Mouse (Mus musculus) lung, postnatal 14 days (tissue): ENCODE data around the gene Itga11.
"Not testable (repeated sequence)": the region's sequence is repeated elsewhere in the genome, so short reads cannot be mapped to it uniquely, and the experiment has no call there.

ENCODE experiments used
- DNase-seq: peaks from one replicate; pipeline ENCODE4 v3.0.0; 2021

Gene Itga11

DNA sequence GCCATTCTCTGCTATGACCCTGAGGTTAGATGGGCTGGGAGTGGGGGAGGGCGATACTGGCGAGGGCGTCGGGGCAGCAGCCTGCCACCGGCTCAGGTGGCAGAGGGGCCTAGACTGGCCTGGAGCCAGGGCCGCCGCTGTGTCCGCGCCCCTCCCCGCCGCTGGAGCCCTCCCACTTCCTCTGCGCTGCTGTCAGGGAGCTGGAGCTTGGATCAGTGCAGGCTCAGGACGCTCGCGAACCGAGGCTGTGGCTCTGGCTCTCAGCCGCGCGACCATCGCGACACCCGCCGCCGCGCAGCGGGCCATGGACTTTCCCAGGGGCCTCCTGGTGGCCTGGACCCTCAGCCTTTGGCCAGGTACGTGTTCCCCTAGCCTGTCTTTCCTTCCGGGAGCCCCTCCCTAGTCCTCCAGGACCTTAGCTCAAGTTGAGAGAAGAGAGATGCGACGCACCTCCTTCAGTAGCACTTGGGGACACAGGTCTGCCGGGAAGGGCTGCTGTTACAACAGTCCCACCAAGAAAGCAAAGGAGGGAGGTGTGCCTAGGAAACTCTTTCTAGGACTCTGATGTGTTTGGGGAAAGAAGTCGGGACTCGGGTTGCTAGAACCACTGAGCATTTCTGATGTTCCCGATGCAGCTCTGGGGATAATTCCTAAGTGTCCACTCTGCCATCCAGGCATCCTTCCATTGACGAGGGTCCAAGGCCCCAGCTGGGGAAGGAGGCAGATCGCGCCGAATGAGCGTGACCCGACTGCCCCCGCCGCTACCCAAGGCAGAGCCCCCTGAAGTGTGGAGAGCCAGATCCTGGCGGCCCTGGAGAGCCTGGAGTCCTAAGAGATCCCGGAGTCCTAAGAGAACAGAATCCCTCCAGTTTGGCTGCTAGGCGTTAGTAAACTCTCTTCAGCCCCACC lies at the start of gene Itga11:
Gene Itga11, plus strand, starts transcription at position 186 of the 909 bp plus-strand sequence.
- DNase-seq = peak; percentile 30

DNA sequence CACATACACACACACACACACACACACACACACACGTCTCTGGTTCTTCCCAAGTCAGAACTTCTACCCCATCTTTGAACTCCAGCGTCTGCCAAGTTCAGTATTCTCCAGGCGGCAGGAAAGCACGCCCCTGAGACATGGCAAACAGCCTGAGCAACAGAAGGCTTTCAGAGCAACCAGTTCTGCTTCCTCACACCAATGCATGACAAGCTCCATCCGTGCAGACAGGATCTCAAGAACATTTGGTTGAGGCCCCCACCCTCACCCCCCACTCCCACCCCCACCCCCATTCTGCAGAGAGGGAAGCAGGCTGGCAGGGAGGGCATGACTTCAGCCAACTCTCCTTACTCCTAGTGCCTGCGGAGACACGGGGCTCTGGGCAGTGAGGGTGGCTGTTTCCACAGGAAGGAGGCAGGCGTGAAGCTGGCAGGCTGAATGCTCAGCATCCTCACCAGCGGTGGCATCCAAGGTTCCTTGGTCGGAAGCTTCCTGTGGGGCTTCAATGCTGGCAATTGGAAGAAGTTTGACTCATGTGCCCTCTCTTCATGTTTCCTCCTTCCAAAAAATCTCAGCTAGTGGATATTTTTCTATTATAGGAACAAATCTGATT lies 46.9 kb upstream of the Itga11 start:
- no peak for DNase-seq

DNA sequence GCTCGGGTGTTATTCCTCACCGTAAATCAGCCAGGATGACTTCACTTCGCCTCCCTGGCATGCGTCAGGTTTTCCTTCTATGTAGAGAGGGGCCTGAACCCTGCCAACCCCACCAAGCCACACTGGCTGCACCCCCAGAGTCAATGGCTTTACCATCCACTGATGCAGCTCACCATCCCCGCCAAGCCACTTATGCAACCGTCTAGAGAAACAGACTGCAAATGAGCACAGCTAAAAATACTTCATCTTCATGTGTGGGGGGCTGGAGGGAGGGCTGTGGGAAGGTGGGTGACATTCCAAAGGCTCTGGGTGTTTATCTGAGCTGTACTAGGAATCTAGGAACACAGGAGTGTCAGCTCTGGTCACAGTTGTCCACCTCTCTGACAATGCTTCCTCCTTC lies 45.2 kb upstream of the Itga11 start:
- DNase-seq = no peak

DNA sequence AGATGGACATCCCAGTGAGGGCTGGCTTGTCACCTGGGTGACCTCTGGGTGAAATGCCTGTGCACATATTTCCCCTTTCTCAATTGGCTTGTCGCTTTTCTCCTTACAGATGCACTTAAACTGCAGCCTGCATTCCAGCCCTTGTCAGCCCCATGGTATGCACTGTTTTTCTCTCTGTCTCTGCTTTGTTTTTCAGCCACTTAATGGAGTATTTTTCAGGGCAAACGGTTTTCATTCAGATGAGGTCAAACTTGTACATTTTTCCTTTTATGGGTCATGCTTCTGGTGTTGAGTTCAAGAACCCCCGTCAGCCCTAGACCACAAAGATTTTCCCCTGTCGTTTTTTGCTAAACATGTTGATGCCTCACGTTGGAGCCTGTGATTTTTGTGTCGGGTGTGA lies 39.6 kb upstream of the Itga11 start:
- DNase-seq = no peak

- DNase-seq = no peak
These were observed 37.9 kb upstream of the Itga11 start for GRCm38 (mm10) chr9:62639686-62640085.

DNA sequence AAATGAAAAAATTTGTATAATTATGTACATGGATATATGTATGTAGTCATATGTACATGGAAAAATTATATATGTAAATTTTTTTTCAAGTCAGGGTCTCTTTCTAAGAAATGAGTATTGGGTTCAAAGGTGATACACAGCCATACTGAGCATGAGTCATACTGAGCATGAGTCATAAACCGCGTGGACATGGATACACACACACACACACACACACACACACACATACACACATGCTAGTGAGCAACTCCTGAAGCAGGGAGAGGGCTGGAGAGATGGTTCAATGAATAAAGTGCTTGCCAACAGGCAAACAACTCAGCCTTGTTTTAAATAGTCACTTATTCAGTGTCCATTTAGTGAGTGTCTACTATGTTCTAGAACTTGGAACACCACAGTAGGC lies 37.4 kb upstream of the Itga11 start:
- no peak for DNase-seq

DNA sequence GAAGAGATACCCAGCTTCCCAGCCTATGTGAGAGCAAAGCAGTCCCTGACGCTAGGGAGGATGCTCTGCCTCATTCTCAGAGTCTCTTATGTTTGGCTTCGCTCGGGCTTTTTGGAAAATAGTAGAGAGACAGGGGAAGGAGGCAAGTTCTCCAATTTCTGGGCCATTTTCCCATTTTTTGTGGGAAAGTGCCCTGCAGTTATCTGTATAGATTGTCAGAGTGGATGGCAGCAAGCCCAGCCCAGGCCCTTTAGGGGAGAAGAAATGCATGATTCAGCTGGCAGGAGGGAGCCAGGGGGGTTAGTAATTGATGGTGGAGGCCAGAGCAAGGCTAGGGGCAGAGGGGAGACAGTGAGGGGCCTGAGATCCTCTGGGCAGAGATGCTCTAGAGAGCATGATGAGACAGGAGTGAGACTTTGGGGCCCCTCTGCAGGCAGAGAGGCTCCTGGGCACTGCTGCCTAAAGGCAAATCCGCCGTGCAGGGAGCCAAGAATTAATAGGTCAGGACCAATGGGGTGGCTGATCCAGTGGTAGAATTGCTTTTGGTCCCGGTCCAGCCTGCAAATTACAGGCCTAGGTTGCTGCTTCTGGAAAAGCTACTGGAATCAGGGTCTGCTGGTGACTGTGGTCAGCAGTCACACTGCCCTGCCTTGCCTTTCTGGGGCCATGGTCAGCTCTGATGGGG lies 31.8 kb upstream of the Itga11 start:
- DNase-seq = no peak

DNA sequence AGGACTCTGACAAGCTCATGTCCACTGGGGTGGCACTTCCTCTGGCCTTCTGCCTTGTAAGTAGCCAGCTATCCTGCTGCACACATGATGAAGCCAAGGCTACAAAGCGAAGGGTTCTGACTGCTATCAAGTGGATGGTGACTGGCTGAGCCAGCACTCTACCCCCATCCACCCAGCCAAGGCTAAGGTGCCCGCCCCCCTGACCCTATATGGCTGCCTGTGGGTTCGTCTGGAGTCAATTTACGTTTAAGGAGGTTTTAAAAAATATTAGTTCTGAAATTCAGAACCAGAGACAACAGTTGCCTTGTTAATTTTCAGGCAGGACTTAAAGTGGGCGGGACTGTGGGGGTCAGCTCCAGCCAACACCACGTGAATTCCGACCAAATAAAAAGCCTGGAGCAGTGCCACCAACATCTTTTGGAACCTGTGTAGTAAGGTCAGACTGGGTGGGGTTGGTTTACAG lies 30.9 kb upstream of the Itga11 start:
- no peak for DNase-seq

GRCm38 (mm10) chr9:62649444-62649843 lies 28.2 kb upstream of the Itga11 start:
- no peak for DNase-seq

DNA sequence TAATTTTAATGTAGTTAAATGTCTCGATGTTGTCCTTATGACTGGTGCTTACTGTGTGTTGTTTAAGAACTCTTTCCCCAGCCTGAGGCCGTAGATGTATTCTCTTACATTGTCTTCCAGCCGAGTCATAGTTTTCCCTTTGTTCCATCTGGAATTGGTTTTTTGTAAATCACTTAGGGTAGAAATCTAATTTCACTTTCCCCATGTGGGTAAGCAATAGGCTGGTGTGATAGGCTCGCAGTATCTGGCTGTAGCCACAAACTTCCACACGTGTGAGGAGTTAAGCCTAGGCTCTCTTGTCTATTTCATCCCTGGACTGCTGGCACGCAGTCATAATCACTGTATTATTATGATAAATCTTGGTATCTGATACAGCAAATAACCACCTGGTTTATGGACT lies 26.9 kb upstream of the Itga11 start:
- no peak for DNase-seq

DNA sequence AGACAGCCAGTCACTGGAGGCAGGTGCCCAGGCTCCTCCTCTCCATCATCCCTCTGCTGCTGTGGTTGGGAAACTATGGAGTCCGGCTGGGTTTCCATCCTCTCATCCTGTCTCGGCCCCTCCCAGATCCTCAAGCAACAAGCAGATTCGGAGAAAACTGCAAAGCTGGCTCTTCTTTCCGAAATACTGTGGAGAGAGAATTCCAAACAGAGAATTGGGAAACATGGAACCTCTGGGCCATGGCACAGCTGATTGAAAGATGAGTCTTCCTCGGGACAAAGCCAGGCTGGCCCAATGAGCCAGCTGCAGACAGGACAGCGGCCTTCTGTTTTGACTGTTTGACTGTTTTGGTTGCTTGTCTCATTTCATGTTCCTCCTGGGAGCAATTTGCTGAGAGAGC lies 23.3 kb upstream of the Itga11 start:
- DNase-seq = no peak

DNA sequence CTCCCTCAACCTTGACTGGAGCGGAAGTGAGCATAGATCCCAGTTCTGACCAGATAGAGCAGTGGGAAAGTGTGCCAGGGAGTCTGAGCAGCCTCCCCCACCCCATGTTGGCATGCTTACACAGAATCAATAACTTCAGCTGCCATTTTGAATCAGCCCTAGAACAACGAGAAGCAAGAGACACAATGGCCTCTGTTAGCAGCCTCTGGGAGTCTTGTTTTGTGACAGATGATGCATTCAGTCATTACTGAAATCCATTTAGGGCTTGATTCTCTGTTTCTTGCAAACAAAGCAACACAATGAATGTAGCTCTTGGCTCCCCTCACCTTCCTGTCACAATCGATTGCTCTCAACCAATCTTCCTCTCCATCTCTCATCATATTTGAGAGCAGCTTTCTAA lies 19.6 kb upstream of the Itga11 start:
- no peak for DNase-seq

GRCm38 (mm10) chr9:62659026-62659425 lies 18.6 kb upstream of the Itga11 start:
- DNase-seq = no peak

DNA sequence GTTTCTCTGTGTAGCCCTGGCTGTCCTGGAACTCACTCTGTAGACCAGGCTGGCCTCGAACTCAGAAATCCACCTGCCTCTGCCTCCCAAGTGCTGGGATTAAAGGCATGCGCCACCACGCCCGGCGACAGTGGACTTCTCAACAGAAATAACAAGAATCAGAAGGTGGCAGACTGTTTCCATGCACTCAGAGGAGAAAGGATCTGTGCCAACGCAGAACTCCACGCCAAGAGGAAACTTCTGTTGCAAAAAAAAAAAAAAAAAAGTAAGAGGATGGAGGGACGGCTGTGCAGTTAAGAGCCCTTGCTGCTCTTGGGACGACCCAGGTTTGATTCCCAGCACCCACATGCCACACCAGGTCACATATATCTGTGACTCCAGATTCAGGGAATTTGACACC lies 16.7 kb upstream of the Itga11 start:
- not testable (repeated sequence) for DNase-seq

DNA sequence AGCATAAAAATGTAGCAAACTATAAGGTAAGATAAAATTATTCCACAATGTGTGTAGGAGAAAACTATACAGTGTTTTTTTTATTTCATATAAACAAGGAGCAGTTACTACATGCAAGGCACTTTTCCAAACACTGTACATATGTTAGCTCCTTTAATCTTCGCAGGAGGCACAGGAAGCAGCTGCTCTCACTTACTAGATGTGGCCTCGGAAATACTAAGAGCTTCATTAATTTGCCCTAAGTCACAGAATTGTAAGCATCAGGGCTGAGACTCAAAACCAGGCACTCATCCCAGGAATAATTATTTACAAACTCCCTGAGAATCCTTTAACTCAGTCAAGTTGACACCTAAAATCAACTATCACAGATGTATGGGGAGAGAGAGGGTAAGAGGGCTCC lies 14.2 kb upstream of the Itga11 start:
- DNase-seq = no peak

- no peak for DNase-seq
These were observed 13.4 kb upstream of the Itga11 start for GRCm38 (mm10) chr9:62664115-62664725.

DNA sequence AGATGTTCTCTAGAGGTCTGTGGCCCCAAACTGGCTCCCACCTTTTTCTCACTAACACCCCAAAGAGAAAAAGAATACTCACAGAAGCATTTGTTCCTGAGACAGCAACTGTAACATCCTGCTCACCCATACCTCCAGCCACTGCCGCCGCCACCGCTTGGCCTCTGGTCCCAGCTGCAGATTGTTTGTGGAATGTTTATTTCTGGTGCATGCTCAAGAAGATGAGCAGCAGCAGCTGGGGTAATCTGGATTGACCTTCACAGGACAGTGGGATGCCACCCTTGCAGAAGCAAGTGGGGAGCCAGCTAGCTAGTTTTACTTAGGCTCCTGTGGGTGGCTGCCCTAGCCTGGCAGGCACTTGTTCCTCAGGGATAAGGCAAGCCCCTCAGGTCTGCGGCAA lies 11.7 kb upstream of the Itga11 start:
- DNase-seq = no peak

GRCm38 (mm10) chr9:62668503-62668902 lies 9.1 kb upstream of the Itga11 start:
- no peak for DNase-seq

DNA sequence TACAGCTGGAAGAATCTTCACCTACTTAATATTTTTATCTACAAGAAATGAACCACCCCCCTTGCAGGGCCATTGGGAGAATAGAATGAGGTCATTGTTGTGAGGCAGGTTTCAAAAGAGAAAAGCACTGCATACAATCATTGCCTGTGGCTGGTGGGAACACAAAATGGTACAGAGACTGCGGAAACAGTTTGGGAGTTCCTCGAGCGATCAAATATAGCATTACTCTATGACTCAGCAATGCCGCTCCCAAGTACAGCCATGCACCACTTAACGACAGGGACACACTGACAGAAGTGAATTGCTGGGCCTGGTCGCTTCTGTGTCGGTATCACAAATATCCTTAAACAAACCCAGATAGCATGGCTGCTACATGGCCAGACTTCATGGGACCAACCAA lies 4.4 kb upstream of the Itga11 start:
- no peak for DNase-seq

DNA sequence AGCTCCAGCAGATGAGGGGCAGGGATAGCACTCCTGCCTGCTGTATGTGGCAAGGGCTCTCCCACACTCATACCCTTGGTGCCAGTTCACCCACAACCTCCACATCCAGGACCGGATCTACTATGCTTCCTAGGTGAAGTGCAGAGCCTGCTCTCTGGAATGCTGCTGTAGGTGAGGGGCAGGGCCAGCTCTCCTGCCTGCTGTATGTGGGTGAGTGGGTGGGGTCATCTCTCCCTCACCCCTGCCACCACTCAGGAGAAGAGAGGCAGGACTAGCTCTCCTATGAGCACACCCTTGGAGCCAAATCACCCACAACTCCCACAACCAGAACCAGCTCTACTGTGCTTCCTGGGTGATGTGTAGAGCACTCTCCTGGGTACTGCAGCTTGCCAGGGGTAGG lies 2.5 kb upstream of the Itga11 start:
- DNase-seq = no peak

DNA sequence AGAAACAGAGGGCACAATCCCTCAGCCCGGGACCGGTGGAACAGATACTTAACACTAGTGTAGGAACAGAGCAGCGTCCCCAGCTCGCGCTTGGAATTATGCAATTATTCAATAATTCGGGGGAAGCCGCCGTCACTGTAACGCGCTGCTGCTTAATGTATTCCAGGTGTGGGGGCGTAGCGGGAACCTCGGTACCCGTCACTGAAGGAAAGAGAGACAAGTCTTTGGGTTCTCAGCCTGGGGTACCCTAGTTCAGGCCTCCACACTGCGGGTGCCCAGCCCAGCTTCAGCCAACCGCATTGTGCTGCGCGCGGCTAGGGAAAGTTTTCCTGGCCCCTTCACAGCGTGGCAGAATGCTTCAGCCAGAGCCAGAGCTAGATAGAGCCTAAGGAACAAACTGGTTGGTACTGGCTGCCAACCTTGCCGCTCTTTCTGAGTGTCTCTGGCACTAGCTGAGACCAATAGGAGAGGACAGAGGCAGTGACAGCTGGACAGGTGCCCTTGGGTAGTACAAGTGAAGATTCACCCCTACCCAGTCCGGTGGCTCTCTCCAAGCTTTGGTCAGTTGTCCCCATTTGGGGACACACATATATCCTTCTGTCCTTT lies 1.0 kb downstream of the Itga11 start:
- peak; percentile 9 for DNase-seq

- no peak for DNase-seq
These were observed 1.8 kb downstream of the Itga11 start for GRCm38 (mm10) chr9:62679398-62679797.

- DNase-seq = no peak
These were observed 6.7 kb downstream of the Itga11 start for GRCm38 (mm10) chr9:62684311-62684710.
